Mouse (Mus musculus): ENCODE results near the gene Pigu.

DNA sequence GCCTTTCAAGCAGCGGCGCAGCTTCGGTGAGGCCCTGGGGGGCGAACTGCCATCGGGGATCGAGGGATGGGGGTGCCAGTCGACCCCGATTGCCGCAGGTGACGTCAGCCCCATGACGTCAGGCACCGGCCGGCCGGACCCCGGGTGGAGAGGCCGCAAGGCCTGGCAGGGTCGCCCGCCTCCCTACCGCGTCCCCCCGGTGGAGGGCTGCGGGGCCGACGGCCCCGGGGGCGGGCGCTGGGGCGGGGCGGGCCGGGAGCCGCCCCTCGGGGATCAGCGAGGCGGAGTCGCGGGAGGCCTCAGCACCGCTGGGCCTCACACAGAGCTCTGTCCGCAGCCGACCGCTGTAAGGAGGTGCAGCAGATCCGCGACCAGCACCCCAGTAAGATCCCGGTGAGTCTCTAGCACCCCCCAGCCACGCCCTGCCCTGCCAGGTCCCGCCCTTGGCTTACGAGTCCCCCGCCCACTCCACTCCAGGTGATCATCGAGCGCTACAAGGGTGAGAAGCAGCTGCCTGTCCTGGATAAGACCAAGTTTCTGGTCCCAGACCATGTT is 80.5 kb downstream of the Pigu start:
- TF ChIP-seq CTCF (IDR thresholded peaks at IDR 0.05; ENCODE audit: extremely low read depth, insufficient read depth, low read length): no peak
- TF ChIP-seq POLR2A (IDR thresholded peaks at IDR 0.05; ENCODE audit: extremely low read depth, insufficient read depth, low read length): peak; percentile 37; the same call in 1 of the 2 replicates
